Mouse (Mus musculus) brain, embryonic 14.5 days (tissue): ENCODE results near the gene Cdh1.

Source experiments
- CTCF ChIP-seq: fragments of 200-500 bp; IDR thresholded peaks from 2 replicates; pipeline ENCODE4 v1.5.1; 2012; ENCODE audit warnings: inconsistent platforms, mild to moderate bottlenecking, moderate library complexity, borderline replicate concordance; ENCODE audit not compliant: insufficient read depth, insufficient read length; ENCODE audit errors: extremely low read depth
- POLR2A ChIP-seq: fragments of 200-500 bp; IDR thresholded peaks from 2 replicates; pipeline ENCODE4 v1.6.1; 2012; ENCODE audit warnings: mild to moderate bottlenecking, inconsistent platforms, borderline replicate concordance; ENCODE audit not compliant: poor library complexity, insufficient read depth, insufficient read length, severe bottlenecking; ENCODE audit errors: extremely low read depth

DNA sequence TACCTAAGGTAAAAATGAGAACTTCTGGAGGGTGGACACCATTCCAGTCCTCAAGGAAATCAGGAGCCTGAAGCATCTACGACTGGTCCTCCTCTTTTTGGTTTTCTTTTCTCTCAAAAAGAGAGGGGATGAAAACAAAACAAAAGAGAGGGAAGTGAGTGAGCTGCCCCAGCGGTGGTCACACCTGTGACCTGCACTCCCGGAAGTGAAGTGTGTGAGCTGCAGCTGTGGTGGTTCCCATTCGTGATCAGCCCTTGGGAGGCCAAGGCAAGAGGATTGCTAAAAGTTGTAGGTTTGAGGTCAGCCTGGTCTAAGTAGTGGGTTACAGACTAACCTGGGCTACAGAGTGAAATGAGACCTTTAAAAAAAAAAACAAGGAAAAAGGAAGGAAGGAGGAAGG is 3.0 kb downstream of the Cdh1 start:
- TF ChIP-seq CTCF (no peak), POLR2A (no peak)
